Comparison of ENCODE assay signal across 10 mouse cellular contexts in the genomic region with DNA sequence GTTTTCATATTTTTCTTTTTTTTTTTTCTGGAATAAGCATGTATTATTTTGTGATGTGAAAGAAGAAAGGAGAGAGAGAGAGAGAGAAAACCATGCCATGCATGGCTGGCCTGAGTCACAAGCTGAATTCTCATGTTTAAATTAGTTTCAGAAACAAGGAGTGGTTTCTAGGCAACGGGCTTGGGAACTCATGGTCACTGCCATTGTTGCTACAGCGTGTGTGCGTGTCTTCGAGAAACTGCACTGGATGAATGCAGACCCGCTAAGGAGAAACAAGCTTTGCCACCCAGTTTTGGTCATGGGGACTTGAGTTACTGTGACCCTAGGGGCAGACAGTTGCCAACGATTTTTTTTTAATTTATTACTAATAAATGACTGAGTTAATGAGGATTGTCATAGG. TPM values are rescaled to one million over a fixed set of nuclear protein-coding genes. Genes with fewer than 3 reads are reported as not detected.
DNase-seq lines count a peak whose midpoint lies in the region; ATAC-seq lines count a peak whose summit lies in the region.
"Had no signal": no experiment of that assay in that cellular context is flagged by ENCODE, and none has a peak within 500 bp of the region (broad histone marks: within the 10 kb centered on the region; RNA-seq: fewer than 3 reads in every experiment).

No protein-coding gene starts in this region.

- no peaks in the 10 kb centered on the region for H3K9me3 ChIP-seq in liver, embryonic 11.5 days (ENCODE audit: control insufficient read depth, low read length)
- H3K9me3 ChIP-seq: megakaryocyte, embryonic 14.5 days had no signal

- intact Hi-C loops in left cerebral cortex, postnatal 10 days (cut with DNase I) = no loop called here

- no peaks in the 10 kb centered on the region for H3K4me1 ChIP-seq in liver, embryonic 11.5 days (replicated peaks; ENCODE audit: control insufficient read depth, insufficient read depth, low read length)

- no peaks in the 10 kb centered on the region for H3K36me3 ChIP-seq in liver, embryonic 11.5 days (ENCODE audit: control insufficient read depth, insufficient read depth, low read length)

- no peak overlapping the region for H3K27ac ChIP-seq in liver, embryonic 11.5 days (ENCODE audit: low read depth, low read length)

- DNase-seq in adrenal gland, adult 2 months = peak; percentile 14
- DNase-seq in adrenal gland, postnatal 25 days = no peak
- DNase-seq in R1 (ENCODE audit: low read depth, low spot score) = peak; percentile 58
- DNase-seq in frontal cortex, postnatal 36 days (ENCODE audit: low spot score in 2 of 2) = peak; percentile 24 to 49
- DNase-seq in left cerebral cortex, postnatal 10 days (ENCODE audit: extremely low spot score in 1 of 2, low spot score in 2 of 2) = peak; percentile 30 to 49
- DNase-seq in retina, embryonic 14.5 days (ENCODE audit: low spot score) = peak; percentile 86
- DNase-seq in gastrocnemius, adult 8-10 months (ENCODE audit: low spot score in 2 of 2) = no peak
- DNase-seq in liver, embryonic 11.5 days (ENCODE audit: low spot score) = no peak

- H3K9ac ChIP-seq in liver, embryonic 11.5 days (ENCODE audit: low read depth, low read length) = no peak overlapping the region

- no peak overlapping the region for H3K4me2 ChIP-seq in liver, embryonic 11.5 days

- 80% methylated on average over 6 of the region's 6 CpGs for WGBS in liver, embryonic 11.5 days

- no peaks in the 10 kb centered on the region for H3K27me3 ChIP-seq in liver, embryonic 11.5 days (replicated peaks; ENCODE audit: control insufficient read depth, insufficient read depth, low read length)
- H3K27me3 ChIP-seq: megakaryocyte, embryonic 14.5 days had no signal

- H3K4me3 ChIP-seq in liver, embryonic 11.5 days (ENCODE audit: low read depth, low read length) = no peak overlapping the region
- H3K4me3 ChIP-seq: erythroblast, embryonic 14.5 days; megakaryocyte, embryonic 14.5 days had no signal

- no peak for ATAC-seq in liver, embryonic 11.5 days (replicated peaks; ENCODE audit: low FRiP score)

RNA-seq across cellular contexts. Expression of a gene that starts 15.5 kb away (rescaled TPM):
- not detected for total RNA-seq in adrenal gland, adult 2 months (2021)
- polyA plus RNA-seq in adrenal gland, adult 2 months (2012; rRNA removed) = not detected in 2 replicates
- total RNA-seq in adrenal gland, postnatal 25 days (2021) = not detected in 2 replicates
- total RNA-seq in left cerebral cortex, postnatal 10 days (2021) = not detected
- total RNA-seq in gastrocnemius, adult 8-10 months (2022) = 10 to 100 TPM in 1 of 4 experiments, 1 to 10 TPM in 3; 1.3 to 28.8 (median 6.5) TPM
- polyA plus RNA-seq in liver, embryonic 11.5 days (2014; fragmentation: Nextera tagmentation; extraction: Ambion mirVana) = 0.14 TPM in 1 of 2 replicates, not detected in the other
- polyA plus RNA-seq: erythroblast, embryonic 14.5 days had no signal

RNA-seq across cellular contexts. Expression of a gene that starts 53.8 kb away (rescaled TPM):
- 1 to 10 TPM in 1 of 2 experiments, not detected in 1; 2.5 TPM for total RNA-seq in adrenal gland, adult 2 months (2021)
- polyA plus RNA-seq in adrenal gland, adult 2 months (2012; rRNA removed) = 0.08 and 0.24 TPM in 2 replicates
- 0.79 and 1.00 TPM in 2 replicates for total RNA-seq in adrenal gland, postnatal 25 days (2021)
- total RNA-seq in left cerebral cortex, postnatal 10 days (2021) = not detected
- total RNA-seq in gastrocnemius, adult 8-10 months (2022) = under 1 TPM in 1 of 4 experiments, not detected in 3; 0.54 TPM
- not detected in 2 replicates for polyA plus RNA-seq in liver, embryonic 11.5 days (2014; fragmentation: Nextera tagmentation; extraction: Ambion mirVana)
- polyA plus RNA-seq: erythroblast, embryonic 14.5 days had no signal

Comparison
In these comparisons a context has a peak if more than half of its experiments do, and no peak if none do; other contexts are left out.
1. DNase-seq: peak in adrenal gland, adult 2 months (single experiment), R1 (single experiment), frontal cortex, postnatal 36 days (2 of 2), left cerebral cortex, postnatal 10 days (2 of 2) and retina, embryonic 14.5 days (single experiment); none in adrenal gland, postnatal 25 days (single experiment), gastrocnemius, adult 8-10 months (0 of 2) and liver, embryonic 11.5 days (single experiment).